Mouse (Mus musculus): Measurements from ENCODE around the gene Stk4.

Stk4 gene

DNA sequence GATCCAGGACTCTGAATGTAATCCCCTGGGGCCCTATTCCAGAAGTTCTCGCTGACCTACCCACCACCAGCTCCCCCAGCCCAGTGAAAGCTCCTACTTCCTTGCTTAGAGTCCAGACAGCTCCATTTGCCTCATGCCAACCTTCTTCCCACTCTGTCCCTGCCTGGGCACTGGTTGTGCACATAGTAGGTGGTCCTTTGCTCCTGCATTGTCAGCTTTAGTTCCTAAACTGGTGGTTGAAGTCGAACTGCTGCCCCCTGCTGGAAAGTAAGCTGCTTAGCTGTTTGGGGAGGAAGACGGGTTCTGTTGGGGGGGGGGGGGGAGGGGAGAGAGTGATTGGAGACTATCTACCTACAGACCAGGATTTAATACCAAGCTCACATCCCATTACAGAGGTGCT is 110.0 kb downstream of the Stk4 start:
- DNase-seq = peak; percentile 70

GRCm38 (mm10) chr2:164180770-164181169 is 110.6 kb downstream of the Stk4 start:
- peak; percentile 52 for DNase-seq

- no peak for DNase-seq
Measured at GRCm38 (mm10) chr2:164182692-164183255, 112.7 kb downstream of the Stk4 start, which contains the start of gene Wfdc5. Gene Wfdc5 (minus strand): TSS chr2:164182742.

GRCm38 (mm10) chr2:164183340-164183739 is 113.2 kb downstream of the Stk4 start:
- DNase-seq = no peak

DNA sequence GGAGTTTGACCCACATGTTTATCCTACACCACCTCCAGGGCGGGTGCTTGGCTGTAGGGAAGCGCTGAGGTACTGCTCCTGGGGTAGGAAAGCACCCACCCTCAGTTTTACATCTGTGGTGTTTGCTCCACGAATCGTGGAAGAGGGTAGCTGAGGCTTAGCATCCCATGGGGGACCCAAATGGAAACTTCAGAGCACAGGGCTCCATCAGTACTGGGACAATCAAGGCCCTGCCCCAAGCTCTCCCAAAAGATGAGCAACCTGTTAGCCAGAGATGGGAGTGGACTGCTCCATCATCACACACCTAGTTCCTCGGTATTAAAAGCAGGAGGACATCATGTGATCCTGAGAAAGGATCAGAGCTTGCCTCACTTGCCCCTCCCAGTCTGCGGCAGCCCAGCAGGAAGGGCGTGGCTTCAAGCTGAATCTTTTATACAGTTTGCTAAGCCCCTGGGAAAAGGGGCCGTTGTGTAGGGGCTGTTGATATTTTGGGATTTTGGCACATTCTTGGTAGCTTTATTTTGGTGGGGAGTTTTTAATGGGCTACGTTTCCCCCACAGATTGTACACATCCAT is 114.1 kb downstream of the Stk4 start:
- no peak for DNase-seq

- peak; percentile 21 for DNase-seq
Measured at GRCm38 (mm10) chr2:164188722-164189121, 118.6 kb downstream of the Stk4 start.

- peak; percentile 59 for DNase-seq
Measured at GRCm38 (mm10) chr2:164190576-164190975, 120.5 kb downstream of the Stk4 start, which contains the start of gene Wfdc12. Gene Wfdc12 (minus strand): TSS chr2:164190608.

DNA sequence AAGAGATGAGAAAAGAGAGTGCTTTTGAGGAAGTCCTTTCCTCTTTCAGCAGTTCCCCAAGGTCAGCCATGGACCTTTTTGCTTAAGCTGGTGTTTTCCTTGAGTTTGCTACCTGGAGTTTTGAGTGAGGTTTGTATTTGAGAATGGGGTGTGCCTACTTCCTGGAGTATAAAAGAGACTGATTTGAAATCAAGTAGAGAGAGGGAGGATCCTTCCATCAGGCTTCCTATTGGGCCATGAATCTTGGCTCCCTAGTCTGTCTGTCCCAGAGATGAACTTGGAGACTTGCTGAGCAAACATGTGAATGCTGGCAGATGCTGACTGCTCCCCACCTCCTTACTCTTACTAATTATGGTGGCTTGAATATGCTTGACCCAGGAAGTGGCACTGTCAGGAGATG is 122.2 kb downstream of the Stk4 start:
- DNase-seq = no peak

DNA sequence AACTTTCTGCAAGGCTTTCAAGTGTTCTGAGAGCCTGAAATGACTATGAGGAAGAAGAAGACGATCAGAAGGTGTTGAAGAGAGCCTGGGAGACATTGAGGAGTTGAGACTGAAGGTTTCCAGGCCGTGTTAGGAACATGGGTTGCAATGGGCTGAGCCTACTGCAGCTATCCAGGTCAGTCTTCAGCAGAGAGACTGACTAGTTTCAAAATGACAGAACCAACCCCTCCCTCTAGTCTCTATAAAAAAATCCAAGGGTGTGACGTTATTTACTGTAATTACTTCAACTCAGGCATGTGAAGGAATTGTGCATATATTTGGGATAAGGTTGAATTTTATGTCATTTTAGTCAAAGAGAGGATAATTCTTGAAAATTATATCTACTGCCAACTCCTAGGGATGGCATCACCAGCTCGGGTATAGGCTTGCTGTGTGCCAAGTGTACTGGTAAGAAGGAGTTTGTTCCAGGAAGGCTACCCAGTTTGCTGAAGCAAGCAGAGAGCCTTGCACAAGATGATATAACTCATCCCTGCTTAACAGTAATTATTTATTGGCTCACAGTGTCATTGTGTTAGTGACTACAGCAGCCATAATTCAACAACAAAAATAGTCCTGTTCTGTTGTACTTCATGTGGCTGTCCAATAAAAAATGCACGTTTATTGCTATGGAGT is 125.0 kb downstream of the Stk4 start:
- no peak for DNase-seq

DNA sequence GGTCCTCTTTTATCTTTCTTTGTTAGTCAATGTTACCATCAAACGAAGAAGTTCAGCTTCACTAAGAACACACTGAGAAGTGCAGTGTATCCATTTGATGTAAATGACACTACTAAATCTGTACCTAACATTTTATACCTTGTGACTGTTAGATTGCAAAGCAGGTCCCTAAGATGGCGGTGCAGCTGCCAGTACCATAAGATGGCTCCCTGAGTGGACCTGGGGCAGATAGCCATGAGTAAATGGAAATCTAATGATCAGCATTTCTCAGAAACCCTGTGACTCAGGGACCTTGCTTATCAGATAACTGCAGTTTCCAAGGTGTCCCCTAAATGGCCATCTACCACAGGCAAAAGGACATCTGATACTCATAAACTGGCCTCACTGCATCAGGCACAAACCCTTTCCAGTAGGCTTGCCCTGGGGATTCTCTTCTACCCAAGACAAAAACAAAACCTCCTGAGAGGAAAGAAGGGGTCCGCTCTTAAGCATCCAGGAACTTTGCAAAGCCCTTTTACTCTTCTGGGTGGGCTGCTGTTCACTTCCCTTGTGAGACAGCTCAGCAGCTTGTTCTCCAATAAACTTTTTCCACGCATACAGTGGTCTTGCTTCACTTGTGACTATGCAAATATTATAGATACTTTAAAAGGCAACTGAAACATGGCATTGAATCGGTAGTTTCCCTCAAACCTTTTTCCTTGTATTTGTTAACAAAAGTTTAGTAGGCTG is 126.0 kb downstream of the Stk4 start:
- no peak for DNase-seq

- DNase-seq = no peak
Measured at GRCm38 (mm10) chr2:164196700-164196990, 126.5 kb downstream of the Stk4 start.

DNA sequence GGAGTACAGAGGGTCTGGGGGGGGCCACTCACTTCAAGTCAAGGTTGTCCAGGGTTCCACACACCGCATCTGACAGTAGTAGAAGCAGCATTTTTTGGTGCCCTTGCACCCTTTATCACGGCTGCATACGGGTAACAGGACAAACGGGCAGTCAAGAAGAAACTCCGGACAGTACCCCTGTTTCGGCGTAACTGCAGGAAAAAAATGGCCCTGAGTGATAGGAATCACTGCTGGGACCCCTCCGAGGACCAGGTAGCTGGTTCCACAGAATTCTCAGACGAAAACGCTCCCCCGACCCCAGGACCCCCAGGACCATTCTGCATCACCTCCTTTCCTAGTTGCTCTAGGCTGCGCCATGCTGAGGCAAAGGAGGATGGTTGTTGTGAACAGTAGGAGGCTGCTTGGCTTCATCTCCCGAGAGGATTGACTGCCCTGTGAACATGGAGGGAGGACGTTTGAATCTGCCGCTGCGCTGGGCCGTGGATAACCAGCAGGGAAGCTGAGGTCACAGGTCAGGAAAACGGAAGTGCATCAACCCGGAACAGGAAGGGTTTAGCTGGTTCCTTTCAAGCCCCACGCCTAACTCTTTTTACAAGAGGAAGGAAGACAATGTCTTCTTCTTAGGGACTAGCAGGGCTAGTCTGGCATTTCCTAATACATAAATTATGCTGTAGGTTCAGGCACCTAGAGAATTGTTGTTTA is 129.7 kb downstream of the Stk4 start, which contains the start of gene Wfdc15a:
TSS of gene Wfdc15a (minus strand) at position 505 of the 702 bp plus-strand sequence.
- DNase-seq = no peak

Measured in lung, postnatal 36 days (tissue).